Mouse (Mus musculus) midbrain, postnatal 0 days (tissue): ENCODE data around the gene Slc25a25. TPM values are rescaled to one million over a fixed set of nuclear protein-coding genes. Genes with fewer than 3 reads are reported as not detected.

ENCODE experiments used
- ATAC-seq: fragments of 200-750 bp; cut with Nextera tagmentation; 2 replicates; pipeline ENCODE4 v1.8.0; 2017; ENCODE audit warnings: moderate number of reproducible peaks, mild to moderate bottlenecking, moderate TSS enrichment, moderate library complexity; ENCODE audit not compliant: low FRiP score
- DNase-seq: peaks from one replicate; pipeline ENCODE4 v3.0.0-alpha.2; 2015; ENCODE audit warnings: low spot score
- H3K27ac ChIP-seq: fragments of 300-500 bp; sonication (generic); 2 replicates; pipeline ENCODE4 v1.5.1; 2014; ENCODE audit warnings: low read depth, mild to moderate bottlenecking, low read length, mixed read lengths
- H3K27me3 ChIP-seq: fragments of 300-500 bp; sonication (generic); 2 replicates; pipeline ENCODE4 v1.6.1; 2014; ENCODE audit warnings: low read length, control low read depth, mixed read lengths; ENCODE audit not compliant: insufficient read depth
- H3K36me3 ChIP-seq: fragments of 300-500 bp; sonication (generic); 2 replicates; pipeline ENCODE4 v1.6.1; 2014; ENCODE audit warnings: low read length, control low read depth, mixed read lengths; ENCODE audit not compliant: insufficient read depth
- H3K4me1 ChIP-seq: fragments of 300-500 bp; sonication (generic); 2 replicates; pipeline ENCODE4 v1.6.1; 2014; ENCODE audit warnings: mild to moderate bottlenecking, control low read depth, antibody characterized with exemption, low read length, mixed read lengths; ENCODE audit not compliant: insufficient read depth
- H3K4me2 ChIP-seq: fragments of 300-500 bp; sonication (generic); 2 replicates; pipeline ENCODE4 v1.6.1; 2014; ENCODE audit warnings: low read depth, mild to moderate bottlenecking, low read length, mixed read lengths; ENCODE audit not compliant: poor library complexity, severe bottlenecking
- H3K4me3 ChIP-seq: fragments of 300-500 bp; sonication (generic); 2 replicates; pipeline ENCODE4 v1.5.1; 2014; ENCODE audit warnings: low read depth, mild to moderate bottlenecking, low read length, moderate library complexity
- H3K9ac ChIP-seq: fragments of 300-500 bp; sonication (generic); replicated peaks from 2 replicates; pipeline ENCODE4 v1.6.1; 2014; ENCODE audit warnings: mild to moderate bottlenecking, low read length, moderate library complexity, mixed read lengths; ENCODE audit not compliant: poor library complexity, severe bottlenecking
- H3K9me3 ChIP-seq: fragments of 300-500 bp; sonication (generic); 2 replicates; pipeline ENCODE4 v1.6.1; 2016; ENCODE audit warnings: low read length, control low read depth
- CTCF ChIP-seq: IDR thresholded peaks from 2 replicates; pipeline ENCODE4 v1.5.1; 2016; ENCODE audit warnings: antibody characterized with exemption, mild to moderate bottlenecking
- WGBS: fragments of 180-500 bp; shearing (Covaris S2); extraction: QIAGEN DNeasy Blood & Tissue Kit; methylation state at CpG from one replicate; pipeline ENCODE4 v1.1.7; 2014; 5-methylcytosine and 5-hydroxymethylcytosine counted together
- polyA plus RNA-seq: library from polyadenylated mRNA; unstranded; fragments of >200 nt; fragmentation: Nextera tagmentation; extraction: Ambion mirVana; gene quantifications from 2 replicates; pipeline ENCODE4 v1.2.1, GENCODE M21; 2015
- total RNA-seq: library from RNA; depleted of rRNA; stranded (reverse); fragments of >200 nt; gene quantifications from 2 replicates; pipeline ENCODE4 v1.2.3, GENCODE M21; 2014

The Slc25a25 gene
- total and polyA plus RNA-seq, 2 experiments from 2014 or later: 53.4 to 69.2 TPM

GRCm38 (mm10) chr2:32418430-32419151, 32.7 kb downstream of the Slc25a25 start:
- DNase-seq: no peak
- Histone ChIP-seq H3K4me1 (no peaks in the 10 kb centered on the region), H3K36me3 (peaks cover 74% of the 10 kb centered on the region), H3K9ac (no peak overlapping the region), H3K27ac (no peak overlapping the region), H3K4me3 (no peak overlapping the region), H3K9me3 (no peaks in the 10 kb centered on the region), H3K27me3 (no peaks in the 10 kb centered on the region), H3K4me2 (no peak overlapping the region)
- no peak for ATAC-seq
- no peak for TF ChIP-seq CTCF
- WGBS: 88% methylated on average over 12 of the region's 12 CpGs

- Histone ChIP-seq H3K27me3 (no peaks in the 10 kb centered on the region), H3K4me2 (no peak overlapping the region), H3K9ac (no peak overlapping the region), H3K36me3 (peaks cover 74% of the 10 kb centered on the region), H3K4me1 (no peaks in the 10 kb centered on the region), H3K27ac (no peak overlapping the region), H3K9me3 (no peaks in the 10 kb centered on the region), H3K4me3 (no peak overlapping the region)
- no peak for DNase-seq
- WGBS: 91% methylated on average over 8 of the region's 8 CpGs
- no peak for ATAC-seq
- no peak for TF ChIP-seq CTCF
Measured at GRCm38 (mm10) chr2:32417486-32417885, 33.8 kb downstream of the Slc25a25 start.

GRCm38 (mm10) chr2:32416556-32416955, 34.7 kb downstream of the Slc25a25 start:
- Histone ChIP-seq H3K27me3 (no peaks in the 10 kb centered on the region), H3K4me2 (no peak overlapping the region), H3K36me3 (peaks cover 74% of the 10 kb centered on the region), H3K9ac (no peak overlapping the region), H3K27ac (no peak overlapping the region), H3K4me1 (no peaks in the 10 kb centered on the region), H3K4me3 (no peak overlapping the region), H3K9me3 (no peaks in the 10 kb centered on the region)
- TF ChIP-seq CTCF: no peak
- WGBS: 89% methylated on average over 2 of the region's 2 CpGs
- no peak for DNase-seq
- ATAC-seq: no peak

GRCm38 (mm10) chr2:32415801-32416200, 35.4 kb downstream of the Slc25a25 start:
- Histone ChIP-seq H3K36me3 (peaks cover 67% of the 10 kb centered on the region), H3K9me3 (no peaks in the 10 kb centered on the region), H3K27ac (no peak overlapping the region), H3K4me2 (no peak overlapping the region), H3K4me3 (no peak overlapping the region), H3K9ac (no peak overlapping the region), H3K27me3 (no peaks in the 10 kb centered on the region), H3K4me1 (no peaks in the 10 kb centered on the region)
- WGBS: 98% methylated on average over 12 of the region's 12 CpGs
- no peak for TF ChIP-seq CTCF
- ATAC-seq: no peak
- no peak for DNase-seq

- no peak overlapping the region for H3K9ac ChIP-seq
- no peaks in the 10 kb centered on the region for H3K27me3 ChIP-seq
- WGBS: 71% methylated on average over 5 of the region's 5 CpGs
- no peaks in the 10 kb centered on the region for H3K9me3 ChIP-seq
- H3K27ac ChIP-seq: no peak overlapping the region
- ATAC-seq: no peak
- no peaks in the 10 kb centered on the region for H3K4me1 ChIP-seq
- H3K4me2 ChIP-seq: no peak overlapping the region
- no peak overlapping the region for H3K4me3 ChIP-seq
- TF ChIP-seq CTCF: no peak
- no peak for DNase-seq
- peaks cover 50% of the 10 kb centered on the region for H3K36me3 ChIP-seq
Measured at GRCm38 (mm10) chr2:32413936-32414335, 37.3 kb downstream of the Slc25a25 start.

- Histone ChIP-seq H3K9ac (no peak overlapping the region), H3K9me3 (no peaks in the 10 kb centered on the region), H3K27ac (no peak overlapping the region), H3K4me3 (no peak overlapping the region), H3K36me3 (peaks cover 41% of the 10 kb centered on the region), H3K27me3 (no peaks in the 10 kb centered on the region), H3K4me2 (no peak overlapping the region), H3K4me1 (no peaks in the 10 kb centered on the region)
- no peak for DNase-seq
- TF ChIP-seq CTCF: no peak
- 93% methylated on average over 6 of the region's 6 CpGs for WGBS
- ATAC-seq: no peak
Measured at GRCm38 (mm10) chr2:32412742-32413531, 38.3 kb downstream of the Slc25a25 start.
